Mouse (Mus musculus) large intestine, adult 2 months (tissue): ENCODE results near the gene Chst1. TPM values are rescaled to one million over a fixed set of nuclear protein-coding genes. Genes with fewer than 3 reads are reported as not detected.

Experiments
- DNase-seq: peaks from one replicate; pipeline ENCODE4 v3.0.0-alpha.2; 2012; ENCODE audit warnings: low read depth, low spot score
- WGBS: fragments of 180-500 bp; shearing (Covaris S2); methylation state at CpG from one replicate; pipeline ENCODE4 v1.1.7; 2018; 5-methylcytosine and 5-hydroxymethylcytosine counted together
- polyA plus RNA-seq: library from polyadenylated mRNA; depleted of rRNA; stranded (reverse); fragments of >200 nt; gene quantifications from 2 replicates; pipeline ENCODE4 v1.2.3, GENCODE M21; 2012

Chst1 gene
- polyA plus RNA-seq, 1 experiment, result 4.3 TPM

- WGBS, result 29% methylated on average over 12 of the region's 12 CpGs
Measured at GRCm38 (mm10) chr2:92608013-92608619, 8.6 kb downstream of the Chst1 start.

GRCm38 (mm10) chr2:92608810-92609581 is 9.5 kb downstream of the Chst1 start:
- DNase-seq, result peak; percentile 48
- whole genome bisulfite sequencing, result 51% methylated on average over 4 of the region's 4 CpGs

More at GRCm38 (mm10) chr2:92608013-92608619, 8.6 kb downstream of the Chst1 start:
- no peak for DNase-seq

- WGBS, result 80% methylated on average over 3 of the region's 3 CpGs
Measured at GRCm38 (mm10) chr2:92609704-92610379, 10.3 kb downstream of the Chst1 start.

DNA sequence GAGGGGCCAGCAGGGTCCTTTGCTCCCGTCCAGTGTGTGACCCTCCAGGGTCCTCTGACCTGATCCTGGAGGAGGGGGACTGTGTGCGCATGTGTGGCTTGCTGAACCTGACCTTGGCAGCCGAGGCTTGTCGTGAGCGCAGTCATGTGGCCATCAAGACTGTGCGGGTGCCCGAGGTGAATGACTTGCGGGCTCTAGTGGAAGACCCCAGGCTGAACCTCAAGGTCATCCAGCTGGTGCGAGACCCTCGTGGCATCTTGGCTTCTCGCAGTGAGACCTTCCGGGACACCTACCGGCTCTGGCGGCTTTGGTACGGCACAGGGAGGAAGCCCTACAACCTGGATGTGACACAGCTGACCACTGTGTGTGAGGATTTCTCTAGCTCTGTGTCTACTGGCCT is 14.1 kb downstream of the Chst1 start:
- no peak for DNase-seq
- 90% methylated on average over 15 of the region's 15 CpGs for WGBS

More at GRCm38 (mm10) chr2:92609704-92610379, 10.3 kb downstream of the Chst1 start:
- DNase-seq, result no peak

DNA sequence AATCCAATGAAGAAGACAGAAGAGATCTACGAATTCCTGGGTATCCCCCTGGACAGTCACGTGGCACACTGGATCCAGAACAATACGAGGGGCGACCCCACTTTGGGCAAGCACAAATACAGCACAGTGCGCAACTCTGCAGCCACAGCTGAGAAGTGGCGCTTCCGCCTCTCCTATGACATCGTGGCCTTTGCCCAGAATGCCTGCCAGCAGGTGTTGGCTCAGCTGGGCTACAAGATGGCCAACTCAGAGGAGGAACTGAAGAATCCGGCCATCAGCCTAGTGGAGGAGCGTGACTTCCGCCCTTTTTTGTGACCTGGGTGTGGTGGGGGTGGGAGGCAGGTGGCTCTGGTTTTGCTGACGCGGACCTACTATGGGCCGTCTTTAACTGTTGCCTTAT is 14.6 kb downstream of the Chst1 start:
- WGBS, result 77% methylated on average over 14 of the region's 14 CpGs
- DNase-seq, result no peak

GRCm38 (mm10) chr2:92617077-92617756 is 17.7 kb downstream of the Chst1 start:
- DNase-seq, result no peak
- 49% methylated on average over 16 of the region's 16 CpGs for WGBS

GRCm38 (mm10) chr2:92618016-92618415 is 18.5 kb downstream of the Chst1 start:
- 65% methylated on average over 6 of the region's 6 CpGs for WGBS
- DNase-seq, result no peak

DNA sequence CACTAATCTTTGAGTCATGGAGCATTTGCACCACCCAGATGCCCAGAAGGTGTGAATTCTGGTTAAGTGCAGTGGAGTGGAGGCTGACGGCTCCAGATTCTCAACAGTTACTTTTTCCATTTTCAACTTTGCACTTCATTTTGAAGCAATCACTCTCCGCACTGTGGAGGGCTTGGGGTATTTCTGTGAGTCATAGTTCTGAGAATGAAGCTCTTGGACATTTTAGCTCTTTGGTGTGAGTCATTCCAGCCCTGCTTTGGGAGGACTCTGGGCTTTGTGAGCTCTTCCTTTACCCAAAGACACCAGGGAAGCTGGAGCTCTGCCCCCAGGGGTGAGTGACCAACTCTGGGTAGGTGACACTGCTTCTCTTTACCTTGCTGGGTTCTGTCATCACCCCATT is 28.1 kb downstream of the Chst1 start:
- 46% methylated on average over 2 of the region's 2 CpGs for WGBS

GRCm38 (mm10) chr2:92630799-92631198 is 31.3 kb downstream of the Chst1 start:
- WGBS, result 91% methylated on average over 11 of the region's 11 CpGs
- DNase-seq, result no peak

More for the DNA sequence above, 28.1 kb downstream of the Chst1 start:
- DNase-seq, result no peak

GRCm38 (mm10) chr2:92632027-92632426 is 32.5 kb downstream of the Chst1 start:
- 70% methylated on average over 1 of the region's 1 CpGs for WGBS
- no peak for DNase-seq

- no peak for DNase-seq
- WGBS, result 19% methylated on average over 8 of the region's 8 CpGs
Measured at GRCm38 (mm10) chr2:92640555-92640954, 41.0 kb downstream of the Chst1 start.

GRCm38 (mm10) chr2:92645282-92646037 is 46.0 kb downstream of the Chst1 start:
- peak; percentile 14 for DNase-seq
- WGBS, result 27% methylated on average over 7 of the region's 7 CpGs

- DNase-seq, result no peak
- WGBS, result 75% methylated on average over 5 of the region's 5 CpGs
Measured at GRCm38 (mm10) chr2:92649154-92649801, 49.8 kb downstream of the Chst1 start.

GRCm38 (mm10) chr2:92650428-92650827 is 50.9 kb downstream of the Chst1 start:
- WGBS, result 58% methylated on average over 1 of the region's 1 CpGs

DNA sequence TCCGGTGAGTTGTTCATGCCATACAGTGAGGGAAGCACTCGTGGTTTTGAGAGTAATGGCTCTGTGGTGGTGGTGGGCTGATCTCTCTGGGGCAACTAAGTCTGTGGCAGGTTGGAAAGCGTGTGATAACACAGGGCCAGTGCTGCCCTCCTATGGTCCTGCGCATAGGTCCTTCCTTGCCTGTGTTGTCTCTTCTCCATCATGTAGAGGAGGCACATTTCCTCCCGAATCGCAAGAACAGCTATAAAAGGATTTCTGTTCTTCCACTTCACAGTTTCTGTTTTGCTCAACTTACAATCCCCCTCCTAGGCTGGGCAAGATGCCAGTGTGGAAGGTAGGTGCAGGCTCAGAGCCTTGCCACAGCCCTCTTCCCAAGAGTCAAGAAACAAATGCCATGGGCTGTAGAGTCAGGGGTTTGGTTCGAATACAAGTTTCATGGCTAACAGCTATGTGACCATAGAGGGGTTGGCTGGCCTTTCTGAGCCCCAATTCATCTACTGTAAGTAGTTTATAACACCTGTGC is 51.8 kb downstream of the Chst1 start:
- DNase-seq, result no peak
- WGBS, result 61% methylated on average over 7 of the region's 7 CpGs

More at GRCm38 (mm10) chr2:92650428-92650827, 50.9 kb downstream of the Chst1 start:
- no peak for DNase-seq

DNA sequence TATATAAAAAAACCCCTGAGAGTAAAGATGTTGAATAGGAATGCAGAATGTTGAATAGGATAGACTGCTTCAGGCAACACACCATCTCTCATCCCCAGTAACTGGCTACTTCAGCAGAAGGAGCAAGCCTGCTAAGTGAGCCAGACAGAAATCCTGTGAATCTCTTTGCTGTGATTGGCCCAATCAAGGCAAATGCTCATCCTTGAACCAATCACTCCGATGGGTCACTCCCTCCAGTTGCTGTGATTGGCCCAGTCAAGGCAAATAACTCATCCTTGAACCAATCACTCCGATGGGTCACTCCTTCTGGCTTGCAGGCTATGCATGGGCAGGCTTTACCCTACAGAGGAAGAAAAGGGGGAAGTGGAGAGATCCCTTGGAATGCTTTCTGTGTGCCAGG is 57.7 kb downstream of the Chst1 start:
- 78% methylated on average over 2 of the region's 2 CpGs for WGBS
- no peak for DNase-seq

- WGBS, result 67% methylated on average over 1 of the region's 1 CpGs
- DNase-seq, result no peak
Measured at GRCm38 (mm10) chr2:92658293-92659150, 59.0 kb downstream of the Chst1 start.
